ENCODE assay signal across 13 mouse cellular contexts in the genomic region with DNA sequence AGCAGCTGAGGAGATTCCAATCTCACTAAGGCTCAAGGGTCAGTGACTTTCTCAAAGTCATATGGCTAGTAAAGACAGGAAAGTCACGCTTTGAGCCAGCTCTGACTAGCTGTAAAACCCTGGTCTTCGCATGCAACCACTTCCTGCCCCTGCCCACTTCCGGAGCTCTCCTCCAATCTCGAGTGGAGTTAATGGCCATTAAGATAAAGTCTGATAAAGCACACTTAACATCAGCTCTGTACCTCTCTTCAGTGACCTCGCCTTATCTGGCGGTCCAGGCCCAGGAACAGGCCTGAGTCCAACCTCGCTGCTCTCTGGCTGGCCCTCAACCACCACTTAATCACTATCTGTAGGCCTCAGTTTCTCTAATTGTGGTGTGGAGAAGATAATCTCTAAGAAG. TPM values are rescaled to one million over a fixed set of nuclear protein-coding genes. Genes with fewer than 3 reads are reported as not detected.
DNase-seq lines count a peak whose midpoint lies in the region; ATAC-seq and TF ChIP-seq lines count a peak whose summit lies in the region.
"Had no signal": no experiment of that assay in that cellular context is flagged by ENCODE, and none has a peak within 500 bp of the region (broad histone marks: within the 10 kb centered on the region; RNA-seq: fewer than 3 reads in every experiment).

No protein-coding gene starts in this region.

- peaks cover 71% of the 10 kb centered on the region for H3K4me1 ChIP-seq in heart, embryonic 10.5 days
- peaks cover 9% of the 10 kb centered on the region for H3K4me1 ChIP-seq in intestine, postnatal 0 days (replicated peaks; ENCODE audit: control insufficient read depth, insufficient read depth, low read length)
- peaks cover 51% of the 10 kb centered on the region for H3K4me1 ChIP-seq in liver, postnatal 0 days (ENCODE audit: insufficient read depth)
- H3K4me1 ChIP-seq in stomach, embryonic 16.5 days (ENCODE audit: control insufficient read depth, insufficient read depth, low read length), result peaks cover 64% of the 10 kb centered on the region

- WGBS in heart, embryonic 10.5 days, result 10% methylated on average over 7 of the region's 7 CpGs
- 22% methylated on average over 7 of the region's 7 CpGs for WGBS in intestine, postnatal 0 days
- 30% methylated on average over 7 of the region's 7 CpGs for WGBS in liver, postnatal 0 days (ENCODE audit: insufficient replicate concordance)
- 42% methylated on average over 7 of the region's 7 CpGs for WGBS in stomach, embryonic 16.5 days

- H3K9ac ChIP-seq in intestine, postnatal 0 days (ENCODE audit: low read depth, low read length), result no peak overlapping the region
- H3K9ac ChIP-seq in liver, postnatal 0 days (replicated peaks), result no peak overlapping the region
- H3K9ac ChIP-seq in stomach, embryonic 16.5 days (ENCODE audit: low read length), result no peak overlapping the region
- H3K9ac ChIP-seq: forebrain, embryonic 12.5 days; limb, embryonic 15.5 days had no signal

- no peak overlapping the region; the same call in 1 of the 2 replicates for H3K4me2 ChIP-seq in intestine, postnatal 0 days (replicated peaks; ENCODE audit: low read depth)
- peak overlapping the region; percentile 47 for H3K4me2 ChIP-seq in liver, postnatal 0 days (ENCODE audit: low read depth, low read length)
- no peak overlapping the region for H3K4me2 ChIP-seq in stomach, embryonic 16.5 days (ENCODE audit: low read depth, low read length)
- H3K4me2 ChIP-seq: forebrain, embryonic 12.5 days; limb, embryonic 15.5 days had no signal

- 0 out of 2 replicates have a peak overlapping the region, but pooled peaks have one; percentile 13 for H3K4me3 ChIP-seq in heart, embryonic 10.5 days
- no peak overlapping the region for H3K4me3 ChIP-seq in intestine, postnatal 0 days (ENCODE audit: low read depth, low read length)
- no peak overlapping the region for H3K4me3 ChIP-seq in liver, postnatal 0 days (ENCODE audit: low read depth, low read length)
- no peak overlapping the region for H3K4me3 ChIP-seq in stomach, embryonic 16.5 days (replicated peaks; ENCODE audit: low read length)
- H3K4me3 ChIP-seq: forebrain, embryonic 12.5 days; limb, embryonic 15.5 days had no signal

- TF ChIP-seq EP300 in liver, postnatal 0 days (IDR thresholded peaks at IDR 0.05; ENCODE audit: low read depth), result peak; percentile 88

- H3K9me3 ChIP-seq in heart, embryonic 10.5 days, result no peaks in the 10 kb centered on the region
- H3K9me3 ChIP-seq in intestine, postnatal 0 days (ENCODE audit: control insufficient read depth), result no peaks in the 10 kb centered on the region
- no peaks in the 10 kb centered on the region for H3K9me3 ChIP-seq in liver, postnatal 0 days (ENCODE audit: low read length)
- no peaks in the 10 kb centered on the region for H3K9me3 ChIP-seq in stomach, embryonic 16.5 days (replicated peaks; ENCODE audit: control insufficient read depth, low read length)
- H3K9me3 ChIP-seq: forebrain, embryonic 12.5 days; limb, embryonic 15.5 days had no signal

- TF ChIP-seq CTCF in intestine, postnatal 0 days (IDR thresholded peaks at IDR 0.05; ENCODE audit: low read depth), result no peak
- no peak for TF ChIP-seq CTCF in liver, postnatal 0 days (IDR thresholded peaks at IDR 0.05; ENCODE audit: low read depth)

- ATAC-seq in intestine, postnatal 0 days, result peak; percentile 50
- ATAC-seq in liver, postnatal 0 days, result peak; percentile 26
- no peak for ATAC-seq in stomach, embryonic 16.5 days (ENCODE audit: insufficient read depth, low FRiP score)

- intact Hi-C loops in heart, postnatal 14 days (cut with DNase I), result no loop called here
- intact Hi-C loops in left cerebral cortex, postnatal 25 days (cut with DNase I), result no loop called here

- no peaks in the 10 kb centered on the region for H3K36me3 ChIP-seq in heart, embryonic 10.5 days
- H3K36me3 ChIP-seq in intestine, postnatal 0 days (ENCODE audit: control insufficient read depth, insufficient read depth), result no peaks in the 10 kb centered on the region; the same call in 1 of the 2 replicates
- H3K36me3 ChIP-seq in liver, postnatal 0 days (replicated peaks; ENCODE audit: insufficient read depth, low read length), result no peaks in the 10 kb centered on the region
- no peaks in the 10 kb centered on the region for H3K36me3 ChIP-seq in stomach, embryonic 16.5 days (ENCODE audit: control insufficient read depth, insufficient read depth, low read length)
- H3K36me3 ChIP-seq: forebrain, embryonic 12.5 days; limb, embryonic 15.5 days had no signal

- peaks cover 85% of the 10 kb centered on the region for H3K27me3 ChIP-seq in heart, embryonic 10.5 days (ENCODE audit: insufficient read depth, poor library complexity, severe bottlenecking)
- no peaks in the 10 kb centered on the region for H3K27me3 ChIP-seq in intestine, postnatal 0 days (replicated peaks; ENCODE audit: control insufficient read depth, insufficient read depth, low read length)
- H3K27me3 ChIP-seq in liver, postnatal 0 days (ENCODE audit: insufficient read depth, low read length), result peaks cover 7% of the 10 kb centered on the region; the same call in 1 of the 2 replicates
- H3K27me3 ChIP-seq in stomach, embryonic 16.5 days (ENCODE audit: control insufficient read depth, insufficient read depth, low read length), result no peaks in the 10 kb centered on the region
- H3K27me3 ChIP-seq: limb, embryonic 15.5 days had no signal

- no peak overlapping the region for H3K27ac ChIP-seq in heart, embryonic 10.5 days
- H3K27ac ChIP-seq in intestine, postnatal 0 days (ENCODE audit: low read depth, low read length), result peak overlapping the region; percentile 64; the same call in 1 of the 2 replicates
- H3K27ac ChIP-seq in liver, postnatal 0 days (ENCODE audit: low read depth), result peak overlapping the region; percentile 48; the same call in 1 of the 2 replicates
- H3K27ac ChIP-seq in stomach, embryonic 16.5 days (ENCODE audit: low read length), result peak overlapping the region; percentile 89
- H3K27ac ChIP-seq: forebrain, embryonic 12.5 days; limb, embryonic 15.5 days had no signal

- DNase-seq in heart, embryonic 10.5 days (ENCODE audit: low spot score), result no peak
- no peak for DNase-seq in heart, postnatal 14 days
- DNase-seq in liver, postnatal 0 days, result peak; percentile 49
- DNase-seq in left cerebral cortex, postnatal 25 days (ENCODE audit: low spot score in 2 of 2), result no peak
- no peak for DNase-seq in spleen, adult 18-20 months
- DNase-seq in layer of hippocampus, adult 9-10 months (ENCODE audit: low spot score), result no peak
- DNase-seq: cerebellum, postnatal 25 days; heart, adult 11 months; thymus, postnatal 25 days had no signal

RNA-seq across cellular contexts. Expression of a gene that starts 26.7 kb away (rescaled TPM):
- polyA plus RNA-seq in heart, embryonic 10.5 days (2016; fragmentation: Nextera tagmentation; extraction: Ambion mirVana), result 1.1 and 2.7 TPM in 2 replicates
- total RNA-seq in heart, postnatal 14 days (2021), result 1 to 10 TPM; 4.8 to 5.7 TPM
- 14.3 and 15.1 TPM in 2 replicates for polyA plus RNA-seq in intestine, postnatal 0 days (2015; fragmentation: Nextera tagmentation; extraction: Ambion mirVana)
- 1.4 and 1.8 TPM in 2 replicates for polyA plus RNA-seq in liver, postnatal 0 days (2015; fragmentation: Nextera tagmentation; extraction: Ambion mirVana)
- 8.2 and 8.5 TPM in 2 replicates for polyA plus RNA-seq in stomach, embryonic 16.5 days (2015; fragmentation: Nextera tagmentation; extraction: Ambion mirVana)
- 10 to 100 TPM; 19.5 to 28.2 TPM for total RNA-seq in left cerebral cortex, postnatal 25 days (2021)

RNA-seq across cellular contexts. Expression of a gene that starts 44.9 kb away (rescaled TPM):
- polyA plus RNA-seq in heart, embryonic 10.5 days (2016; fragmentation: Nextera tagmentation; extraction: Ambion mirVana), result 75.8 and 84.8 TPM in 2 replicates
- total RNA-seq in heart, postnatal 14 days (2021), result 10 to 100 TPM; 26.5 to 30.5 TPM
- 35.6 and 41.8 TPM in 2 replicates for polyA plus RNA-seq in intestine, postnatal 0 days (2015; fragmentation: Nextera tagmentation; extraction: Ambion mirVana)
- polyA plus RNA-seq in liver, postnatal 0 days (2015; fragmentation: Nextera tagmentation; extraction: Ambion mirVana), result 23.0 and 25.7 TPM in 2 replicates
- 72.9 and 80.0 TPM in 2 replicates for polyA plus RNA-seq in stomach, embryonic 16.5 days (2015; fragmentation: Nextera tagmentation; extraction: Ambion mirVana)
- 10 to 100 TPM; 85.3 to 96.2 TPM for total RNA-seq in left cerebral cortex, postnatal 25 days (2021)

RNA-seq across cellular contexts. Expression of a gene that starts 45.0 kb away (rescaled TPM):
- polyA plus RNA-seq in heart, embryonic 10.5 days (2016; fragmentation: Nextera tagmentation; extraction: Ambion mirVana), result 19.9 and 20.1 TPM in 2 replicates
- total RNA-seq in heart, postnatal 14 days (2021), result 10 to 100 TPM; 16.7 to 17.7 TPM
- polyA plus RNA-seq in intestine, postnatal 0 days (2015; fragmentation: Nextera tagmentation; extraction: Ambion mirVana), result 6.9 and 7.7 TPM in 2 replicates
- 3.5 and 3.6 TPM in 2 replicates for polyA plus RNA-seq in liver, postnatal 0 days (2015; fragmentation: Nextera tagmentation; extraction: Ambion mirVana)
- 13.0 and 13.1 TPM in 2 replicates for polyA plus RNA-seq in stomach, embryonic 16.5 days (2015; fragmentation: Nextera tagmentation; extraction: Ambion mirVana)
- total RNA-seq in left cerebral cortex, postnatal 25 days (2021), result 10 to 100 TPM; 37.8 to 41.2 TPM

RNA-seq across cellular contexts. Expression of a gene that starts 52.9 kb away (rescaled TPM):
- 0.42 and 1.2 TPM in 2 replicates for polyA plus RNA-seq in heart, embryonic 10.5 days (2016; fragmentation: Nextera tagmentation; extraction: Ambion mirVana)
- total RNA-seq in heart, postnatal 14 days (2021), result 10 to 100 TPM; 11.4 to 12.5 TPM
- 1.3 and 1.6 TPM in 2 replicates for polyA plus RNA-seq in intestine, postnatal 0 days (2015; fragmentation: Nextera tagmentation; extraction: Ambion mirVana)
- polyA plus RNA-seq in liver, postnatal 0 days (2015; fragmentation: Nextera tagmentation; extraction: Ambion mirVana), result 0.15 TPM in 1 of 2 replicates, not detected in the other
- 3.0 and 3.9 TPM in 2 replicates for polyA plus RNA-seq in stomach, embryonic 16.5 days (2015; fragmentation: Nextera tagmentation; extraction: Ambion mirVana)
- 1 to 10 TPM; 1.4 to 1.6 TPM for total RNA-seq in left cerebral cortex, postnatal 25 days (2021)
